8 mouse cellular contexts compared by ENCODE assay signal in the genomic region with DNA sequence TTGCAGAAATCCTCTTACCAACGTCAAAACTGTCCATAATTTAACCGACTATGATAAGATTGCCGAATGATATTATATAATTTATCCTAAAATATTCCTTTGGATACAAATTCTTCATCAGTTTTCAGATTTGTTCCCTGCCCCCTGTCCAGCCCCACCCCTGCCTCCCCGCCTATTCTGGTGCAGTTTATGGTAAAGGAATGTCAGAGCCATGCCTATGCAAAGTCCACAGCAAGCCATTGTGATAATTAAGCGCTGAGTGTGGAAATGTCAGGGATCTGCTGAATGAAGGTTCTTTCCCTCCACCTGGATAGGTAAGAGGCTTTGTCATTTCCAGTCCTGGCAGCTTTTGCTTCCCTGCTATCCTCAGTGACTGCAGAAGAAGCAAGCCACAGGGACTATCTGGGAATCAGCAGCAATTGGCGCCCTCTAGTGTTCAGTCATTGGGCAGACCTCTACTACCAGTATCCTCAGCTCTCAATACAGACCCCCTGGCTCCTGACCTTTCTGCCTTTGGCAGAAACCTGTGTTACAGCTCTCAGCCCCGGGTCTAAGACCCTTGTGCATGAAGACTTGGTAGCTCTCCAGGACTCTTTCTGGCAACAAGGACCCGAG. TPM values are rescaled to one million over a fixed set of nuclear protein-coding genes. Genes with fewer than 3 reads are reported as not detected.
DNase-seq lines count a peak whose midpoint lies in the region; ATAC-seq lines count a peak whose summit lies in the region.
"Not testable (repeated sequence)": the region's sequence is repeated elsewhere in the genome, so short reads cannot be mapped to it uniquely, and the experiment has no call there.

No protein-coding gene starts in this region.

- H3K9ac ChIP-seq in intestine, embryonic 14.5 days (ENCODE audit: low read length): not testable (repeated sequence)

- not testable (repeated sequence) for H3K9me3 ChIP-seq in intestine, embryonic 14.5 days (ENCODE audit: control insufficient read depth, low read length)

- 37% methylated on average over 7 of the region's 8 CpGs for WGBS in intestine, embryonic 14.5 days

- not testable (repeated sequence) for H3K4me3 ChIP-seq in intestine, embryonic 14.5 days (ENCODE audit: low read depth, low read length)

- not testable (repeated sequence) for H3K27me3 ChIP-seq in intestine, embryonic 14.5 days (replicated peaks; ENCODE audit: control insufficient read depth, insufficient read depth, low read length)

- peak; percentile 86 for ATAC-seq in intestine, embryonic 14.5 days (replicated peaks; ENCODE audit: low FRiP score, low TSS enrichment, low read depth)
- ATAC-seq in megakaryocyte progenitor cell, adult 5-6 weeks (replicated peaks; ENCODE audit: poor library complexity): peak; percentile 99

- H3K36me3 ChIP-seq in intestine, embryonic 14.5 days (ENCODE audit: control insufficient read depth, insufficient read depth, low read length): not testable (repeated sequence)

- peak; percentile 85 for DNase-seq in adrenal gland, postnatal 10 days
- DNase-seq in embryo, embryonic 9.5 days (ENCODE audit: extremely low spot score): peak; percentile 74
- DNase-seq in gastrocnemius, postnatal 36 days: peak; percentile 48 to 62
- DNase-seq in intestine, embryonic 14.5 days (ENCODE audit: low spot score): peak; percentile 83
- DNase-seq in left cerebral cortex, postnatal 10 days (ENCODE audit: extremely low spot score in 1 of 2, low spot score in 2 of 2): peak; percentile 88 to 90
- peak; percentile 93 for DNase-seq in right cerebral cortex, postnatal 10 days (ENCODE audit: low spot score in 2 of 2)
- DNase-seq in urinary bladder, postnatal 36 days (ENCODE audit: low spot score in 2 of 2): peak; percentile 58 to 76

- peak overlapping the region; percentile 29 for H3K4me2 ChIP-seq in intestine, embryonic 14.5 days (ENCODE audit: low read length)

- intact Hi-C loops in gastrocnemius, postnatal 36 days (cut with DNase I): loop anchor here (5.0 kb wide), 1 partner anchor 121 kb away; no protein-coding TSS in a partner anchor
- intact Hi-C loops in left cerebral cortex, postnatal 10 days (cut with DNase I): loop anchor here (1.0 to 2.0 kb wide), 2 partner anchors 121 to 149 kb away; no protein-coding TSS in a partner anchor

- not testable (repeated sequence) for H3K4me1 ChIP-seq in intestine, embryonic 14.5 days (replicated peaks; ENCODE audit: control insufficient read depth, insufficient read depth, low read length)

- not testable (repeated sequence) for H3K27ac ChIP-seq in intestine, embryonic 14.5 days (ENCODE audit: low read depth)

RNA-seq across cellular contexts. Expression of a gene that starts 30.9 kb away (rescaled TPM):
- total RNA-seq in adrenal gland, postnatal 10 days (2021): not detected
- not detected for total RNA-seq in gastrocnemius, postnatal 36 days (2021)
- polyA plus RNA-seq in intestine, embryonic 14.5 days (2014; fragmentation: Nextera tagmentation; extraction: Ambion mirVana): not detected in 2 replicates
- 1 to 10 TPM in 1 of 2 experiments, under 1 TPM in 1; 0.90 to 1.7 TPM for total RNA-seq in left cerebral cortex, postnatal 10 days (2021)
- total RNA-seq in megakaryocyte progenitor cell, adult 5-6 weeks (2015): not detected in 2 replicates
- not detected in 2 replicates for total RNA-seq in megakaryocyte progenitor cell, adult 5-6 weeks (2017)

RNA-seq across cellular contexts. Expression of a gene that starts 35.3 kb away (rescaled TPM):
- under 1 TPM; 0.54 to 0.55 TPM for total RNA-seq in adrenal gland, postnatal 10 days (2021)
- not detected for total RNA-seq in gastrocnemius, postnatal 36 days (2021)
- polyA plus RNA-seq in intestine, embryonic 14.5 days (2014; fragmentation: Nextera tagmentation; extraction: Ambion mirVana): 0.20 and 0.26 TPM in 2 replicates
- not detected for total RNA-seq in left cerebral cortex, postnatal 10 days (2021)
- total RNA-seq in megakaryocyte progenitor cell, adult 5-6 weeks (2015): 0.07 and 0.96 TPM in 2 replicates
- 0.37 and 0.51 TPM in 2 replicates for total RNA-seq in megakaryocyte progenitor cell, adult 5-6 weeks (2017)
